Mouse (Mus musculus) mesoderm, embryonic 11.5 days (tissue): ENCODE data around the gene Amotl1.

ENCODE experiments used
- DNase-seq: peaks from one replicate; pipeline ENCODE4 v3.0.0-alpha.2; 2012; ENCODE audit warnings: low read depth, low spot score

Gene Amotl1

DNA sequence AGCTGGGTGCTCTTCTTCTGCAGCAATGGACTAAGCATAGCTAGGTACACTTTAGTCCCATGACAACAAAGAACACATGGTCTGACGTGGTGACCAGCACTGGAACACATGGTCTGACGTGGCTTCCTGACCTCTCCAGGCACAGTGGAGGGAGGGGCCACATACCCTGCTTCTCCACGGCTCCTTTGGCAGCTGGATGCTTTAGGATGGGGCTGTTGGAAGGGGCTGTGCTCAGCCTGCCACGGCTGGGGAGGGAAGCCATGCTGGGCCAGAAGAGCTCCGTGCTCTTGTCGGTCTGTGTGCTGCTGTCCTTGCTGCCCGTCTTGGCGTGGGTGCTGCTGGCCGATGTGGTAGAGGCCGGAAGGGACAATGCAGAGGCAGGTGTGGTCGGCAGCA is 96.5 kb downstream of the Amotl1 start:
- peak; percentile 12 for DNase-seq

DNA sequence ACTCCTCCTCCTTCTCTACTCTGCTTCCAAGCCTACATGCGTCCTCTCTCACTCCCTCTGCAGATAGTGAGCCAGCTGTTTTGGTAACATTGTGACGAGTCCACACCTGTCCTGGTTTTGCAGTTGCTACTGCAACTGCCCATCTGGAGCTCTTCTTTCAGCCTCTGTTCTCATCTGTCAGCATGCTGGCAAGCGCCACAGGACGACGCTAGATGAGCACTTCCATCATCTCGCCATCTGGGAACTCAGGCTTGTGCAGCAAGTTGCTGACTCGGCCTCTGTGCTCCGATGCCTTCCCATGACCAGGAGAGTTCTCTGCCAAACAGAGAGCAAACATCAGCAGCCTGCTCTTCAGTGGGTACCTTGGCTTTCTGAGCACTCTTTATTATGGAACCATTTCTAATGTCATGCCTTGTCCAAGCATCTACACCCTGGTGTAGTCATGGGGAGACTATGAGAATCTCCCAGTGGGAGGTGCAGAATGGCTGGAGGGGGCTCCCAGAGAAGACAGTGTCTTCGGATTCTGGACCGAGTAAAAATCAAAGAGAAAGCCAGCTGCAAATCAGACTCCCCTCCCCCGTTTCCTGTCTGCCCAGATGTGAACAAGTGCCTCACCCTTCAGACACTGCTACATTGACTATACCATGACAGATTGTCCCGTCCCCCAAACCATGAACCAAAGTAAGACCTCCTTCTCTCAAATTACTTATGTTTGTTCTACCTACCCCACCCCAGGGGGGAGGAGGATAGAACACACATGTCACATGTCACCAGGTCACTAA is 97.1 kb downstream of the Amotl1 start:
- DNase-seq, result peak; percentile 23

DNA sequence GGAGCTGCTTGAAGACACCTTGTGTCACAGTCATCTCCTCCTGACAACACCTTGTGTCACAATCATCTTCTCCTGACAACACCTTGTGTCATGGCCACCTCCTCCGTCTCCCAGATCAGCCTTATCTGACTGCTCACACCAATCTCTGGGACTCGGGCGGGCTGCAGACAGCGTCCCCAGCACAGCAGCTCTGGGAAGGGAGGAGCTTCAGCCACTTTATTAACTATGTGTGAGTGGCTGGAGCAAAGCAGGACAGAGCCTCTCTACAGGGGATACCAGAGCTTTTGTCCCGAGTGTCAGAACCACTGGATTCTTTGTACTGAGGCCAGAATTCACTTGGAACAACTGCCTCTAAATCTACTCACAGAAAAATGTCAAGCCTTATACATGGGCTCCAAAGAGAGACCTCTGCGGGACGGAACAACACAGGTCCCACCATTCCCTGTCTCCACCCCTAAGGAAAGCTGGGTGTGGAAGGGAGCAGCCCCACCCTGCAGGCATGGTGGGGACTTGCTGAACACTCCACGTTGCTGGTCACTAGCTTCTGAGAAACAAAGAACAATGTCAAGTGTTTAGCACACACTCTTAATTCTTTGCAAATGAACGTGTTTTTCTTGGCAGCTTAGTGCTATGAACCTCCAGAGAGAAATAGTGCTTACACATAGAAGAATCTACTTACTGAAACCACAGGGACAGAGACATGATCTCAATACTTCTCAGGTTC is 100.7 kb downstream of the Amotl1 start:
- no peak for DNase-seq

DNA sequence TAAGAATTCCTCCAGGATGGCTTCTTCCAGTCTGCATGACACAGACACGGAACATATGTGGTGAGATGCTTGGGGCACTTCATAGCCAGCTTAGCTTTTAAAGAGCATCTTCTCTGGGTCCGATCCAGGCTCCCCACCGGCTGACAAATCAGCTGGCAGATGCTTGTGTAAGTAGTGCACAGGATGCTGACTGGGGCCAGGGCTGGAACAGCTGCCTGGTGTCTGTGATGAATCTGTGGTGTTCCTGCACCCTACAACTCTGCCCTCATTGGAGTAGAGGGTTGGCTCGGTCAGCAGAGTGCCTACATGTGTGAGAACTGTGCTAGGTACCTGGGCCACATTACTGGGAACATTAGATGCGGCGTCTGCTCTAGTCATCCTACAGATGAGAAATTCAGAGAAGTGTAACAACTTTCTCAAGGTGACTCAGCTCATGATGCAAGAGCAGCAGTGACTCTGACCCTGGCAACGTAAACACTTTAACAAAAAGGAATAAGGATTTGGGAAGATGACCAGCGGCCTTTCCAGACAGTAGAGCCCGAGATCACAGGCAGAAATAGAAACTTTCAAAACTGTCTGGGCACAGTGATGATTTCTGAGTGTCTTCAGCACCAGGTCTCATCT is 109.9 kb downstream of the Amotl1 start:
- no peak for DNase-seq

DNA sequence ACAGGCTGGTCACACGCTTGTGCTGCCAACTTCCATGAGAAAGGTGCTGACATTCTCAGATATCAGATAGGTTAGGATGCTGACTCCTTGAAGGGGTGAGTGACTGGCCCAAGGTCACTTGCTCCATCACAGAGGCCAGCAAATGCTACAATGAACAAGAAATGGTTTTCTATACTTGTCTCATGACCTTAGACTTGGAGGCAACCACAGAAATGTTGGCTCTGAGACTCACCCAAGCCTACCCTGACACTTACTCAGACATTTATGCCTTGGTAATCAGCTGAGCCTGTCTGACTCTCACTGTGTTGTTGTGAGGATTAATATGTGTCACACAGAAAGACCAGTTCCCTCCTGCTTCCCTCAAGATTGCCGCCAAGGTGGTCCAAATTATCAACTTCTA is 111.2 kb downstream of the Amotl1 start:
- DNase-seq, result no peak

DNA sequence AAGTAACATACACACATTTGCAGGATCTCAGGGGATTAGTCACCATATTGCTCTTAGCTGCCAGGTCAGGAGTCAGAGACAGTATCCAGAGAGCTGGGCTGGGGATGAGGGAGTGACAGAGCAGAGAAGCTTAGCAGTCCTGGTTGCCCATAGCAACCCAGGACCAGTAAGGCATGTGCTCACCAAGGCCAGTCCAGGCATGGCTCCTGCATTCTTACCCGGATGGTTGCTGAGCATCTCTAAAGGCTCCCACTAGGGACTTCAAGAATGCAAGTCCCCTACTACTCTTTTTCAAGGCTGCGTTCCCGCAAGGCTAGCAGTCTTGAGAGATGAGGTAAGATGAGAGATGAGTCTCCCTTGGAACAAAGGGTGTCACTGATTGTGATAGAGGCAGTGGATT is 112.6 kb downstream of the Amotl1 start:
- peak; percentile 65 for DNase-seq

DNA sequence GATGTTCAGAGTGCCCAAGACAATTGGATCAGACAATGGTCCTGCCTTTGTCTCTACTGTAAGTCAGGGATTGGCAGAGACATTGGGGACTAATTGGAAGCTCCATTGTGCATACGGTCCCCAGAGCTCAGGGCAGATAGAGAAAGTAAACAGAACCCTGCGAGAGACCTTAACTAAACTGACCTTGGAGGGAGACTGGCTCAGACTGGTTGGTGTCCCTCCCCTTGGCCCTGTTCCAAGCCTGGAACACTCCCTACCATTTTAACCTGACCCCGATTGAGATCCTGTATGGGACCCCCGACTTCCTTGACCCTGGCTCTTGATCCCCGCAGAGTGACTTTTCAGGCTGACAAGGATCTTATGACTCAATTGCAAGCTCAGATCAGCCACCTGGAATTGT is 114.9 kb downstream of the Amotl1 start:
- DNase-seq, result no peak

DNA sequence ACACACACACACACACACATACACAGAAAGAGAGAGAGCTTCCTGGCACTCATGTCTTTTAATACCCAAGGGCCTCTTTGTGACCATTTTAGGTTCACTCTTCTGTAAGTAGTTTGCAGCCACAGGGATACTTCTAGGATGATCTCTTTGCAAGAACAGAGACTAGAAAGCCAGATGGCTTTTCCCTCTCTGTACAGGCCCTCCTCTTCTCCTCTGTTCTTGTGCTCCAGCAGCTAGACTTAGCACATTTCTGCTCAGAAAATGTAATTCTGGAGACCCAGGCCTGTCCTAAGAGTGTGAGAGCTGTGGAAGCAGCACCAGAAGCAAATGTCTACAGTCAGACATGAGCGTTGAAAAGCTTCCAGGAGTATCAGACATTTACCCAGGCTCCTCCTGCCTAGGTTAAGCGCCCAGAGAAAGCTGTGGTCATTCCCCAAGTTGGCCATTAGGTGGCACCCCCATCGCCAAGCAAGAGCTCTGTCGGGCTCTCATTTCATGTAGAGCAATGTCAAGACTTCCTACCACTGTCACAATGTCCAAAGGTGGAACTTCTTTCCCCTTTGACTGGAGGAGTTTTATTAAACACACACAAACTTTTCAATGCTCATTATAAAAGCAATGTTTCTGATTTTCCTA is 121.3 kb downstream of the Amotl1 start:
- DNase-seq, result peak; percentile 78

DNA sequence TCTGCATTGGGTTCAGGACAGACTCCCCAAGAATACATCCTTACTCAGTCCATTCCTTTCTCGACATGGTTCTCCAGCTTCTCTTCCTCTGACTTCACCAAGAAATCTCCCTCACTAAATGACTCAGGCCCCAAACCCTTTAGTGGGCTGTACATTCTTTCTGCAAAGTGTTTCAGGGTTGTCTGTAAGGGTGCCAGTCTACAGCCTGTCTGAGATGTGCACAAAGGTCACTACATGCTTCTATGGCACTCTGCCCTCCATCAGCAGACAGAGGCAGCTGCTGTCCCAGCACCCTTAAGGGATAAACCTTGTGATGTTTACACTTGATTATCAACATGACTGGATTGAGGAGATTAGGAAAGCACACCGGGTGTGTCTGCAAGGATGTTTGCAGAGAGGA is 123.2 kb downstream of the Amotl1 start:
- DNase-seq, result no peak

DNA sequence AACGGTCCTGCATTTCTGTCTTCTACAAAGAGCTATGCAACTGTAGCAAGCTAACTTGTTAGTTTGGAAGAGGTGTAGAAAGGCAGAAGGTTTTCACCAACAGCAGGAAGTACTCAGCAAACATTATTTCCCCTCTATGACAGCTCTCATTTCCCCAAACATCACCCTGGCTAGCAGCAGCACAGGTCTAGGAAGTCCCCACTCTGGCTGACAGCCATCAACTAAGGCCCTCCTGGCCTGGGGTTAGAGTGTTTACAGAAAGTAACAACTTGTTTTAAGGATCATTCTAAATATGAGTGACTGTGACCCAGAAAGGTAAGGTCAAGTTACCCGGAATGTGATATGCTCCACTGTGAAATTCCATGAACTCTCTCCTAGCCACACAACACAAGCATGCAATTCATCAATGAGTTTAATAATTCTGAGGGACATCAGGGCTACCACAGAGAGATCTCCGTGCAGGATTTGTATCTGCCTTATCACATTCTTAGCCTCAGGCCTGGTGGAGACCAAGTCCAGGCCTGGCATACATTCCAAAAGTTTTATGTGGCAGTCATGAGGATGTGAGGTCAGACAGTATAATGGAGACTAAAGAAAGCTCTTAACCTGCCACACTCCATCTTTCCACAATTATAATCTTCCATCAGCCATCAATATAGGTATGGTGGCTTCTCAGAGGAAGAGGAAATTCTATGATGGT is 123.7 kb downstream of the Amotl1 start:
- DNase-seq, result peak; percentile 13

DNA sequence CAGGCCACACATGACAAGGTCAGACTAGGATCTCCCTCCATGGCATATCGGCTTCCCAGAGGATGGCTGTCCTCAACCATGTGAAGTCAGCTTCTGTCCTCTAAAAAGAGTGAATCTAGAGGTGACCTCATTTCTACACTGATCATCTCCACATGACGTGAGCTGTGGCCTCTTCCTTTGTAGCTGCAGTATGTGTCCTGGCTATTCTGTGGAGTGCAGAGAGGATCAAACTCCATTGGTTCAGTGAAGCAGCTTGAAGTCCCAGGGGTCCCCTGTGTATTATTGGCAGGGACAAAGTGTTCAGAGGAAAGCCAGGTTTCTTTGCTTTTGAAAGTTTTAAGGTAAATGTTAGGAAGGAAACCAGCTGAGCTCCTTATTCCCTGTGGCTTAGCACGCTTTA is 126.8 kb downstream of the Amotl1 start:
- DNase-seq, result no peak

DNA sequence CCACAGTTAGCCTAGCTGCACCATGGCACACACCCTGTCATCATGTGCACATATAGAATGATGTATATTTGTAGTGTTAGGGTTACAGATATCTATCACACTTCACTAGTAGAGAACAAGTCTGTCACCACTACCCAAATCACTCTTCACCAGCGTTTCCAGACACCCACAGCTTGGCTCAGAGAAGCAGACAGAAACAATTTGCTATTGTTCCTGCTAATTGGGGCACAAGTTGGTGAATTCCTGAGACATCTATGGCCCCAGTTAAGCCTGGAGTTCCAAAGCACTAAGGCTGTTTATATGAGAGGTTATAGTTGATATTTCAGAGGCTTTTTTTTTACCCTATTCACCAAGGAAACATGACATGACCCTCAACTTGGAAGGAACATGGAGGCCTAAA is 127.6 kb downstream of the Amotl1 start:
- DNase-seq, result no peak

DNA sequence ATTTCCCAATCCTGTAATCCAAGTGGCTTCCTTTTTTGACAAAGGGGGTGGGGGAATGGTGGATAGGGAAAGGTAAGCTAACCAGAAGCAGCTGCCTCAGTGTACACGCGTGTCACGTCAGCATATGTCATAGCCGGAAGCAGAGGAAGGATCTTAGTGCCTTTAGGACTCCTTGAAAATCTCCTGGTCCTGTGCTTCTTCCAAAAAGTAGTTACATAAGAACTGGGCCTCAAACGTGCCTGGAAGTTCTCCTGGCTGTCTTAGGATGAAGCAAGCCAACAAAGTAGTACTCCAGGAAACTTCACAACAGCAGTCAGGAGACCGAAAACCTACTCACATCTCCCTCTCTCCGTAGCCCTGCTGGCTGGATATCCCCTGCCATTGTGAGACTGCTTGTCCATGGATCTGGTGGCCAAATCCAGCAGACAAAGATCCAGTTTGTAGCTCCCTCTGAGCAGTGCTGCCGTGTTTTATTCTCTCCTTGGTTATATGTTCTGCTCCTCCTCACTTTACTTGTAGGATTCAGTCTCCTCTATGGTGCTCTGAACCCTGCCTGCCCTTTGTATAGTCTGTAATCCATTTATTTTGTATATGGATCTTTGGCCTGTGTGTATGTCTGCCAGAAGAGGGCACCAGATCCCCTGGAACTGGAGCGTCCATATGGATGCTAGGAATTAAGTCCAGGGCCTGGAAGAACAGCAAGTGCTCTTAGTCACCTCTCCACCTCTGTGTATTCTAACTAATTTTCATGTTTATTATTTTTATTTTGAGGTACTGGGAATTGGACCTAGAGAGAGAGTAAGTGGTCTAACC is 132.0 kb downstream of the Amotl1 start:
- DNase-seq, result peak; percentile 68

DNA sequence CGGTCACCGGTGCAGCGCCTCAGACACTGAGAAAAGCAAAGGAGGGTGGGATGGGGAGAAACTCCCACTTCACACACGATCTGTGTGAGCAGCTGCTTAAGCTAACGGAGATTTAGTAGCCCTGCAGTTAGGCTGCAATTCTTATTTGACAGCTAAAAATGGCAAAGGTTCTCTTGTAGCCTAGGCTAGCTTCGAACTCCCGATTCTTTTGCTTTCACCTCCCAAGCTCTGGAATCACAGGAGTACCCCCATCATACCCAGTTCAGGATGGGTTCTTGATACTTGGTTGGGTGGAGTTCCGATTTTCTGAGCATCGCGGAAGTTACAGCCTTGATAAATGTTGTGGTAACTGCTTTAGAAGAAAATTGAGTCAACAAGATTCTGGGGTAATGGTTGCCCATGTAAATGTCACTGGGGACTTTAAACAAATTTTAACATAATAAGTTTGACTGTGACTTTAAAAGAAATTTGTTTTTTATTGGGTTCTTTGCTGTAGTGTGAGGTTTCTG is 143.9 kb downstream of the Amotl1 start:
- DNase-seq, result no peak

DNA sequence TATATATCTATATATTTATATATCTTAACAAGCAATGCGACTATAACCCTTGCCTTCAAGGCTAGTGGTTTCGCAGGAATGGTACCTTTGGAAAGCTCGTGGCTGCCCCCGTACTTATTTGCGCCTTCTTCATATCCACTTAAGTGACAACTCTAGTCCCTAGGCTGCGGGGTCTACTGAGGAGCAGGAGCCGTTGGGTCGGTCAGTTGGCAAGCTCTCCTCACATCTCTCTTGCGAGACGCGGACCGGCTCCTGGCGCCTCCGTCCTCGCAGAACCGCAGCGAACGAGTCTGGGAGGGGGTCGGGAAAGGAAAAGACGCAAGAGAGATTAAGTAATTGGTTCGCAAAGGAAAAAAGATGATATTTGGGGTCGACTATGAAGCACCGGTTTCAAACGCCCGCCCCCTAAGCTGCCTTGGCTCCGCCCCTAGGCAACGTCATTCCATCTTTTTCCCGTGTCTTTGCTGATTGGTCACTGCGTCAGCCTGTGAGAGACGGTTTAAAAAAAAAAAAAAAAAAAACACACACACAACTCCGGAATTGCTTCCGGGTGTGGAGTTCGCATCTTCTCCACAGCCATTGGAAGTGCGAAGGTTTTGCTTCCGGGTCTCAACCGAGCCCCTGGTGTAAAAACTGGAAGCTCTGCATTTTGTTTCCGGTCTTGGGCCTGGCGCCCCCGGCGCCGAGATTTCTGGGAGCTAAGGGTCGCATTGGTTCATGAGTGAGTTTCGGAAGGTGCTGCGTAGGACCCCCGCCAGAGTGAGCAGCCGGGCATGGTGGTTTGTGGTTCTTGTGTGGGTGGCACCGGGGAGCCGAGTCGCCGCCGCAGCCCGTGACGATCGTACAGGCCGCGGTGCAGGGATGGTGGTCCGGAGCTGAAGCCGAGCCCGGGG is 144.6 kb downstream of the Amotl1 start, which contains the start of the genes Kdm4d and Cwc15:
Gene Kdm4d (minus strand): TSS at position 460 of the 893 bp plus-strand sequence.
Gene Cwc15 (plus strand): TSS at position 595 of the 893 bp plus-strand sequence.
- DNase-seq, result peak; percentile 98

DNA sequence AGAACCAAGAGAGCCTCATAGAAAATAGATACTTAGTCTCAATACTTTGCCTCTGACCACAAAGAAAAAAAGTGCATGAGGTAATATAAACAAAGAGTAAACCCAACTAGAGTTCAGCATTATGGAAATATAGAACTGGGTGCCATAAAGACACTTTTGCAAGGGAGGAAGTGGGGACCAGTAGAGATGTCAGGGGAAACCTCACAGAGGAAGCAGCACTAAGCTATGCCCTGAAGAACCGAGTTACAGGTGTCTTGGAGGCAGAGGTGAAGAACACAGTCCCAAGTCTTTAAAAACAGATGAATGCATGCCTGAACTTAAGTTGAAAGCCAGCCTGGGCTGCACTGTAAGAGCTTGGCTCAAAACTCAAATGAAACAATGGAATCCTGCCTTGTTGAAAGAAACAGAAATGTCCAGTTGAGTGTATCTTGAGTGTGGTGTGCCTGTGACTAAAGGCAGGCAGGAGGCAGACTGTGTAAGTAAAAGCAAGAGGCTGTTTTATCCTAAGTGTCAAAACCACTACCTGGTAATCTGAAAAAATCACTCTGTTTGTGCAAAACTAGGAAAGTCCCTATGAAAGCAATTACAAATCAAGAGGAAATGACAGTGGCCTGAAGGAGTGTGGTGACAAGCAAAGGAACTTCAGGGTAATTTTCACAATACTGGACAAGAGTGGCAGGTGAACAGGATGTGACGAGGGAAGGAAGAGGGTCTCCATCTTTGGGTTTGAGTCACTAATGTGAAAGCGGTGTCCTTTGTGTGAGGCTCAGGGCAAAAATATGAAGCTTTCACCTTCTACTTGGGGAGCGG is 145.8 kb downstream of the Amotl1 start:
- no peak for DNase-seq
